Mouse (Mus musculus): Measurements from ENCODE around the gene Igdcc4.

DNA sequence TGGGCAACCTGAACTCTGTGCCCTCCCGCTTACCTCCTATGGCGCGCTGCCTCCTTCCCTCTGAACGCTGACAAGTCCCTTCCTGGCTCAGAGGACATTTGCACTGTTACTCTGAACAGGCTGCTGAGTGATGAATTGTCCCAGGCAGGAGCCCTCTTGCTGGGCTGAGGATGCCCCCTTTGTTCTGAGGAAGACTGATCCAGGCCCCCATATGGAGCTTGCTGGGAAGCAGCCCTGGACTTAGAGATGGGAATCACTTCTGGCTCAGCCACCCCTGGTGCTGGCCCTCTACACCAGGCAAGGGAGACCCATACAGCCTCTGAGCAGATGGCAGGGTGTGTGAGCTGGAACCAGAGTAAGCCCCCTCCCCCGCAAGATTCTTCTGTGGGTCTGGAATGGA lies 44.7 kb downstream of the Igdcc4 start:
- no peak for TF ChIP-seq TAL1 (IDR thresholded peaks at IDR 0.05; ENCODE audit: low read length)
- no peak for TF ChIP-seq GATA1 (IDR thresholded peaks at IDR 0.05; ENCODE audit: low read length)

Data from erythroblast, embryonic 14.5 days (primary cell).